Mouse (Mus musculus): ENCODE measurements around the gene Syn3. TPM values are rescaled to one million over a fixed set of nuclear protein-coding genes. Genes with fewer than 3 reads are reported as not detected.

Gene Syn3
- polyA plus RNA-seq, 1 experiment from 2014 or later: 8.5 TPM

DNA sequence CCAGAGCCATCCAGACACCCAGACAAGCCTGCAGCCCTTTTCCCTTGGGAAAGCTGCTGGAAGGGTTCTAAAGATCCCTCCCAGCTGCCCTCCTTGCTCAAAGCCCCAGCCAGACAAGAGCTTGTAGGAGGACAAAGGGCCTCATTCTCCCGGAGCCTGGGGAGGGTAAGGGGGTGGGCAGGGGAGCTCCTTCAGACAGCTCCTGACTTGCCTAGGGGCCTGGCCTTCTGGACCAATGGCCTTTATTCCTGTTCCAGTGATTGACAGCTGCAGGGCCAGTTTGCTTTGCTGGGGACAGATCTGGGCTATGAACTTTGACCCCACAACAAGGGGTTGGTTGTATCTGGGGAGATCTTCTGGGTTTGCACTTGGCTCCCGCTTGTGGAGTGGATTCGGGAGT lies 429.4 kb downstream of the Syn3 start:
- peak; percentile 55 for ATAC-seq
- H3K9ac ChIP-seq (ENCODE audit: low read length): no peak overlapping the region
- 27% methylated on average over 3 of the region's 3 CpGs for WGBS

DNA sequence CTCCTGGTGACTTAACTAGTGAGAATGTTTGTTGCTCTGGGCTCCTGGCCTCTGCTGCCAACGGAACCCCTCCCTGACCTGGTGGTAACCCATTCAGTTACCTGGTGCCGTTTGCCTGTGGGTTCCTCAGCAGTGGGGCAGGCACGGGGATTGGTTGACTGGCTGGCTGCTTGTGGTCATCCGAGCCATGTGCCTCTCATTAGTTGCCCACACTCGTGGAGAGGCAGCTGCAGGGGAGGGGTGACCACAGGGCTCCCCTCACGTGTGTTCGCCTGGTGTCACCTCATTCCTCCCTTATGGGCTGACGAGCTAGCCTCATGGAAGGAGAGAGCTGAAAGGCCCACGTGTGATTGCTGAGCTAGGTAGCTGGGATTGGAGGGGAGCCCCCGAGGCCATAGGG lies 430.8 kb downstream of the Syn3 start:
- Histone ChIP-seq H3K4me2 (ENCODE audit: low read length) (no peak overlapping the region), H3K9me3 (replicated peaks; ENCODE audit: control insufficient read depth, low read length) (no peaks in the 10 kb centered on the region), H3K9ac (ENCODE audit: low read length) (no peak overlapping the region), H3K27me3 (replicated peaks; ENCODE audit: control insufficient read depth, insufficient read depth, low read length) (no peaks in the 10 kb centered on the region), H3K36me3 (ENCODE audit: control insufficient read depth, insufficient read depth, low read length) (no peaks in the 10 kb centered on the region), H3K4me1 (ENCODE audit: control insufficient read depth, insufficient read depth, low read length) (no peaks in the 10 kb centered on the region), H3K4me3 (ENCODE audit: low read depth, low read length) (no peak overlapping the region), H3K27ac (ENCODE audit: low read depth, low read length) (no peak overlapping the region)
- ATAC-seq: no peak
- no peak for DNase-seq (ENCODE audit: low spot score)
- 74% methylated on average over 10 of the region's 10 CpGs for WGBS

More for the DNA sequence above, 429.4 kb downstream of the Syn3 start:
- Histone ChIP-seq H3K4me3 (ENCODE audit: low read depth, low read length) (no peak overlapping the region), H3K4me1 (ENCODE audit: control insufficient read depth, insufficient read depth, low read length) (no peaks in the 10 kb centered on the region), H3K9me3 (replicated peaks; ENCODE audit: control insufficient read depth, low read length) (no peaks in the 10 kb centered on the region; the same call in 1 of the 2 replicates), H3K36me3 (ENCODE audit: control insufficient read depth, insufficient read depth, low read length) (no peaks in the 10 kb centered on the region), H3K4me2 (ENCODE audit: low read length) (no peak overlapping the region), H3K27me3 (replicated peaks; ENCODE audit: control insufficient read depth, insufficient read depth, low read length) (no peaks in the 10 kb centered on the region), H3K27ac (ENCODE audit: low read depth, low read length) (no peak overlapping the region)
- DNase-seq (ENCODE audit: low spot score): peak; percentile 43

DNA sequence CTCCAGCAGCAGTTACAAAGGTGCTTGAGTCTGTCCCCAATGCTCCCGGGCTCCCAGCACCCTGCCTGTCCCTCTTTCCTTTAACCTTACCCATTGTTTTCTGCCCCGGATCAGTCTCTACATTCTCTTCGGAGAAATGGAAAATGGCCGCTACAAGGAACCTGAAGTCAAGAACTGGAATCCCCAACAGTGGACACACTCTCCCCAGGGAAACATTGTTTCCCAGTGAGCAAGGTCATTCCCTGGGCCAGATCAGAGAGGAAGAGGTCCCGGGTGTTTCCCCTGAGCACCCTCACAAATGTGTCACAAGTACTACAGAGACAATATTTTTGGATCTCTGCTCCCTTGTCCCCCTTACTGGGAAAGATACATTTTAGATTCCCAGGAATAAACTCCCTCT lies 432.0 kb downstream of the Syn3 start:
- Histone ChIP-seq H3K36me3 (ENCODE audit: control insufficient read depth, insufficient read depth, low read length) (no peaks in the 10 kb centered on the region), H3K27me3 (replicated peaks; ENCODE audit: control insufficient read depth, insufficient read depth, low read length) (no peaks in the 10 kb centered on the region), H3K27ac (ENCODE audit: low read depth, low read length) (no peak overlapping the region), H3K4me1 (ENCODE audit: control insufficient read depth, insufficient read depth, low read length) (no peaks in the 10 kb centered on the region), H3K9ac (ENCODE audit: low read length) (no peak overlapping the region), H3K4me3 (ENCODE audit: low read depth, low read length) (no peak overlapping the region), H3K9me3 (replicated peaks; ENCODE audit: control insufficient read depth, low read length) (no peaks in the 10 kb centered on the region), H3K4me2 (ENCODE audit: low read length) (no peak overlapping the region)
- DNase-seq (ENCODE audit: low spot score) (no peak), ATAC-seq (no peak)
- 82% methylated on average over 5 of the region's 5 CpGs for WGBS

DNA sequence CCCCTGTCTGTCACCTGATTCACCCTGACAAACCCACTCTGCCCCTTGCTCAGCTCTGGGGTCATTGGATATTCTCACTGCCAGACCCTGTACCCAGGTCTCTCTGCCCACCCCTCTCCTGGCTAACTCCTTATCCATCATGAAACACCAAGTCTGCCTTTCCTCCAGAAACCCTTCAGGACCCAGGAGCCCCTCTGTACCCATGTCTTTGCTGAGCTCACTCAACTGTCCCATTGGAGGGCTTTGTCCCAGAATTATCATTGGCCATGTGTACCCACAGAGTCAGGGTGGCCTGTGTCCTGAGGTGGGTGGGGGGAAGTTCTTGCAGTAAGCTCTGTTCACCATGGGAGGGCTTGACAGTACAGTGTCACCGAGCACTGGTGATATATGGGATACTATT lies 433.0 kb downstream of the Syn3 start:
- no peaks in the 10 kb centered on the region for H3K4me1 ChIP-seq (ENCODE audit: control insufficient read depth, insufficient read depth, low read length)
- DNase-seq (ENCODE audit: low spot score): no peak
- 70% methylated on average over 1 of the region's 1 CpGs for WGBS
- no peaks in the 10 kb centered on the region for H3K9me3 ChIP-seq (replicated peaks; ENCODE audit: control insufficient read depth, low read length)
- H3K4me2 ChIP-seq (ENCODE audit: low read length): no peak overlapping the region
- no peaks in the 10 kb centered on the region for H3K27me3 ChIP-seq (replicated peaks; ENCODE audit: control insufficient read depth, insufficient read depth, low read length)
- H3K36me3 ChIP-seq (ENCODE audit: control insufficient read depth, insufficient read depth, low read length): no peaks in the 10 kb centered on the region
- H3K9ac ChIP-seq (ENCODE audit: low read length): no peak overlapping the region
- H3K27ac ChIP-seq (ENCODE audit: low read depth, low read length): no peak overlapping the region
- ATAC-seq: no peak
- H3K4me3 ChIP-seq (ENCODE audit: low read depth, low read length): no peak overlapping the region

DNA sequence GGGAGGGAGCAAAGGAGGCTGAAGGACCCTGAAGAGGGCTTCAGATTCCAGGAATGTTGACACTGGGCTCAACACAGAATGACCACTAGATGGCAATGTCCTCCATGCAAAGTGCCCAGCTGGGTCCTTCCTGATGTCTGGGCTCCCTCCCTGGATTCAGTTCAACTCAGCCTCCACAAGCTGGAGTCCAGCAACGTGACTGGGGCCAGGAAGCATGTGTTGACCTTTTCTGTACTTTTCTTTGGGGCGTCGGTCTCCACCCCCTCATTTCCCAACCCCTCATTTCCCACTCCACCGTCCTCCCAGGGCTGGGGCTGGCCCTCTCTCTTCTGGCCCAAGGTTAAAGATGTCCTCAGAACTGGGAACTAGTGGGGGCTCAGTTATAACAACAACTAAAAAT lies 433.8 kb downstream of the Syn3 start:
- peak; percentile 87 for ATAC-seq
- Histone ChIP-seq H3K4me3 (ENCODE audit: low read depth, low read length) (no peak overlapping the region), H3K9ac (ENCODE audit: low read length) (no peak overlapping the region), H3K4me2 (ENCODE audit: low read length) (no peak overlapping the region), H3K9me3 (replicated peaks; ENCODE audit: control insufficient read depth, low read length) (no peaks in the 10 kb centered on the region), H3K36me3 (ENCODE audit: control insufficient read depth, insufficient read depth, low read length) (no peaks in the 10 kb centered on the region), H3K27me3 (replicated peaks; ENCODE audit: control insufficient read depth, insufficient read depth, low read length) (no peaks in the 10 kb centered on the region), H3K4me1 (ENCODE audit: control insufficient read depth, insufficient read depth, low read length) (no peaks in the 10 kb centered on the region), H3K27ac (ENCODE audit: low read depth, low read length) (no peak overlapping the region)
- DNase-seq (ENCODE audit: low spot score): peak; percentile 92
- 12% methylated on average over 4 of the region's 4 CpGs for WGBS

DNA sequence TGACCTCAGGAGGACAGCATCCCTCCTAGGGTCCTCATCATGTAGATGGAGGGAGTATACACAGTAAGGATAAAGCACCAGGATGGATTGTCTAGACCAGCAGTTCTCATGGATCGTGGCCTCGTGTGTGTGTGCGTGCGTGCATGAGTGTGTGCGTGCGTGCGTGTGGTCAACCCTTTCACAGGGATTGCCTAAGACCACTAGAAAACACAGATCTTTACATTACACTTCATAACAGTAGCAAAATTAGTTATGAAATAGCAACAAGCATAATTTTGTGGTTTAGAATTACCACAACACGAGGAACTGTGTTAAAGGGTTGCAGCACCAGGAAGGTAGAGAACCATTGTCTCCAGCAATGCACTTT lies 435.7 kb downstream of the Syn3 start:
- H3K27ac ChIP-seq (ENCODE audit: low read depth, low read length): no peak overlapping the region
- no peaks in the 10 kb centered on the region for H3K27me3 ChIP-seq (replicated peaks; ENCODE audit: control insufficient read depth, insufficient read depth, low read length)
- ATAC-seq (no peak), DNase-seq (ENCODE audit: low spot score) (no peak)
- no peaks in the 10 kb centered on the region for H3K9me3 ChIP-seq (replicated peaks; ENCODE audit: control insufficient read depth, low read length)
- H3K9ac ChIP-seq (ENCODE audit: low read length): no peak overlapping the region
- 94% methylated on average over 8 of the region's 8 CpGs for WGBS
- H3K4me3 ChIP-seq (ENCODE audit: low read depth, low read length): no peak overlapping the region
- no peak overlapping the region for H3K4me2 ChIP-seq (ENCODE audit: low read length)
- H3K4me1 ChIP-seq (ENCODE audit: control insufficient read depth, insufficient read depth, low read length): no peaks in the 10 kb centered on the region
- no peaks in the 10 kb centered on the region for H3K36me3 ChIP-seq (ENCODE audit: control insufficient read depth, insufficient read depth, low read length)

DNA sequence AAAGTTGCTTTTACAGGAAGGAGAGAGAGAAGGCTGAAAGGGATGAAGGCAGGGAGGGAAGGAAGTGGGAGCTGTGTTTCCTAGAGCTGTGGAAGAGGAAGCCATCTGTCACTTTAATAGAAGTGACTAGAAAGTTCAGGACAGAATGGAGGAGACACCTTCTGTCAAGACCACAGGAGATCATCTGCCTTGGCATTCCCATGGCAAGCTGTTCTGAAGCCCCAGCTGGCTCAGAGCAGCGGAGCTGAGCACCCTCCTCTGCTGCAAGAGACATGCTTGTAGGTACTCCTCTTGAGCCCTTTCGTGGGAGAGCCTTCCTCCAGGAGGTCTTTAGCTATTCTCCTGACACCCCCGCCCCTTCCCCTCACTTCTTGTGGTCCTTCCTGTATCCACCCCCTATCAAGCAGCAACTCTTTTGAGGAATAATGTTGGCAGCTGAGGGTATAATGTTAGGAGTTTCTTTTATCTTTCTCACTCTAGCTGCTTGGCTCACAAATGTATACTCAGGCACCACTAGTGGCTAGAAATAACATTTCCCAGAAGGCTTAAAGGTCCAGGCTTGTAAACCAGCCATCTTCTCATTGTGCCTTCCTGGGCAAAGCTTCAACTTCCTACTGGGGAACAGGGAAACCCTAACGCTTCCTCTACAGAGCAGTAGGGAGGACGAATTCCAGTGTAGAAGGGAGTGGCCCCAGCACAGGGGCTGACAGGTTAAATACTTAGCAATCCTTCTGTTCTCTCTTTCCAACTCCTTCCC lies 436.3 kb downstream of the Syn3 start:
- ATAC-seq (no peak), DNase-seq (ENCODE audit: low spot score) (no peak)
- H3K4me1 ChIP-seq (ENCODE audit: control insufficient read depth, insufficient read depth, low read length): no peaks in the 10 kb centered on the region
- 79% methylated on average over 5 of the region's 5 CpGs for WGBS
- H3K27ac ChIP-seq (ENCODE audit: low read depth, low read length): no peak overlapping the region
- H3K36me3 ChIP-seq (ENCODE audit: control insufficient read depth, insufficient read depth, low read length): no peaks in the 10 kb centered on the region
- H3K4me3 ChIP-seq (ENCODE audit: low read depth, low read length): no peak overlapping the region
- H3K9ac ChIP-seq (ENCODE audit: low read length): no peak overlapping the region
- H3K27me3 ChIP-seq (replicated peaks; ENCODE audit: control insufficient read depth, insufficient read depth, low read length): no peaks in the 10 kb centered on the region
- no peaks in the 10 kb centered on the region for H3K9me3 ChIP-seq (replicated peaks; ENCODE audit: control insufficient read depth, low read length)
- H3K4me2 ChIP-seq (ENCODE audit: low read length): no peak overlapping the region

DNA sequence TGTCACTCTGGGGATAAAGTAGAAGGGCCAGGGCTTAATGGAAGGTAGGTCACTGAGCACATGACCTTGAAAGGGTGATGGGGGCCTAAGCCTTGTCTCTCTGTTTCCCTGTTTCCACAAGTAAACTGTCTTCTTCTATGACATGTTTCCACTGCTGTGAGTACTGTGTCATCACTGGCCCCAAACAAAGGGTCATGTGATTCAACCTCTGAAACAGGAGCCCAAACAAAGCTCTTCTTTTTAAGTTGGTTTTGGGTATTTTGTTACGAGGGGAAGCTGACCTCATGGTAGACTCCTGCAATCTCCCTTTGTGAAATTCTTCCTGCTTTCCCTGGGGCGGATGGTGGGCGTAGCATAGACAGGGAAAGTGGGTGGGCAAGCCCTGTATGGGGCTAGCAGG lies 438.4 kb downstream of the Syn3 start:
- no peak overlapping the region for H3K4me3 ChIP-seq (ENCODE audit: low read depth, low read length)
- 46% methylated on average over 3 of the region's 3 CpGs for WGBS
- no peaks in the 10 kb centered on the region for H3K4me1 ChIP-seq (ENCODE audit: control insufficient read depth, insufficient read depth, low read length)
- H3K9me3 ChIP-seq (replicated peaks; ENCODE audit: control insufficient read depth, low read length): no peaks in the 10 kb centered on the region
- no peak overlapping the region for H3K9ac ChIP-seq (ENCODE audit: low read length)
- H3K4me2 ChIP-seq (ENCODE audit: low read length): no peak overlapping the region
- no peak overlapping the region for H3K27ac ChIP-seq (ENCODE audit: low read depth, low read length)
- ATAC-seq: no peak
- peaks cover 11% of the 10 kb centered on the region; the same call in 1 of the 2 replicates for H3K36me3 ChIP-seq (ENCODE audit: control insufficient read depth, insufficient read depth, low read length)
- no peak for DNase-seq (ENCODE audit: low spot score)
- H3K27me3 ChIP-seq (replicated peaks; ENCODE audit: control insufficient read depth, insufficient read depth, low read length): no peaks in the 10 kb centered on the region

DNA sequence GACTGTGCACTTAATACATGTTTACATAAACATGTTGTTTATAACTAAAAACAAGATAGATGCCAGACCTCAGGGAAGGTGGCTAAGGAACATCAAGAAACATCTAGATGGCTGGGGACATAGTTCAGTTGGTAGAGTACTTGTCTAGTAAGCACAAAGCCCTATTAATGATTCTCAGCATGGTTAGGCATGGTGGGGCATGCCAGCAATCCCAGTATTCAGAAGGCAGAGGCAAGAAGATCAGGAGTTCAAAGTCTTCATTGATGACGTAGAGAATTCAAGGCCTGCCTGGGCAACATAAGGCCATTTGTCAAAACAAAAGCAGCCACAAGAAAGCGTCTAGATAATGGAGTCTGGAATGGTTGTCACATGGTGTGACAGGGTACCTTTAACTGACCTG lies 441.0 kb downstream of the Syn3 start:
- Histone ChIP-seq H3K4me3 (ENCODE audit: low read depth, low read length) (no peak overlapping the region), H3K27ac (ENCODE audit: low read depth, low read length) (no peak overlapping the region), H3K9me3 (replicated peaks; ENCODE audit: control insufficient read depth, low read length) (no peaks in the 10 kb centered on the region), H3K36me3 (ENCODE audit: control insufficient read depth, insufficient read depth, low read length) (peaks cover 16% of the 10 kb centered on the region; the same call in 1 of the 2 replicates), H3K9ac (ENCODE audit: low read length) (no peak overlapping the region), H3K4me2 (ENCODE audit: low read length) (no peak overlapping the region), H3K4me1 (ENCODE audit: control insufficient read depth, insufficient read depth, low read length) (no peaks in the 10 kb centered on the region), H3K27me3 (replicated peaks; ENCODE audit: control insufficient read depth, insufficient read depth, low read length) (no peaks in the 10 kb centered on the region)
- WGBS: 44% methylated on average over 2 of the region's 2 CpGs
- no peak for DNase-seq (ENCODE audit: low spot score)
- no peak for ATAC-seq

All from forebrain, embryonic 14.5 days (tissue).